Mouse (Mus musculus) kidney, adult 2 months (tissue): Measurements from ENCODE around the gene S1pr1.

ENCODE experiments used
- CTCF ChIP-seq: fragments of 200-500 bp; conservative IDR thresholded peaks from 2 replicates; pipeline ENCODE4 v1.5.1; 2011; ENCODE audit warnings: low read depth, mild to moderate bottlenecking, control low read depth, low read length, moderate library complexity, mixed read lengths; ENCODE audit not compliant: insufficient read depth, insufficient read length
- POLR2A ChIP-seq: fragments of 200-500 bp; IDR thresholded peaks from one replicate; pipeline ENCODE4 v1.6.1; 2011; ENCODE audit warnings: low read depth, low read length, control low read depth

GRCm38 (mm10) chr3:115703720-115704119 is 11.2 kb downstream of the S1pr1 start:
- TF ChIP-seq POLR2A (no peak), CTCF (no peak)
